Mouse (Mus musculus): ENCODE results near the gene Gm21518. TPM values are rescaled to one million over a fixed set of nuclear protein-coding genes. Genes with fewer than 3 reads are reported as not detected.

The Gm21518 gene
- polyA plus RNA-seq (2012; ENCODE audit: low replicate concordance), result not detected in 2 replicates

GRCm38 (mm10) chrY:62190566-62190965, at the start of gene Gm21518:
Gene Gm21518, plus strand, starts transcription at chrY:62190866.

